Mouse (Mus musculus): ENCODE measurements around the gene Ctnna2.

Ctnna2 gene

DNA sequence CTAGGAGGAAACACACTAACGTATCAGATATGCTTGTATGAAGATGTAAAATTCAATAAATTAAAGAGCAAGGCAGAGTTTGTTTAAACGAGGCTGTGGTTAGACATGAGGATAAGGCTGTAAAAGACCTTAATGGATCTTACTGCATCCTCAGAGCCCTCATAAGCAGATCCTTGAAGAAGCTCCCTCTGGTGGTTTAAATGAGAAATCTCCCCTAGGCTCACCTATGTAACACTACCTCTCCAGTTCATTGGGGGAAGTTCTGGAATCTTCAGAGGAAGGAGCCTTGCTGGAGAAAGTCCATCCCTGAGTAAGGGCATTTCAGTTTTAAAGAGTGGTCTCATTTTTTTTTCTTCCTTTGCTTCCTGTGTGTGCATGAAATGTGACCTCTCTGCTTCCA lies 380.3 kb downstream of the Ctnna2 start:
- DNase-seq (ENCODE audit: low read depth, low spot score), result no peak

DNA sequence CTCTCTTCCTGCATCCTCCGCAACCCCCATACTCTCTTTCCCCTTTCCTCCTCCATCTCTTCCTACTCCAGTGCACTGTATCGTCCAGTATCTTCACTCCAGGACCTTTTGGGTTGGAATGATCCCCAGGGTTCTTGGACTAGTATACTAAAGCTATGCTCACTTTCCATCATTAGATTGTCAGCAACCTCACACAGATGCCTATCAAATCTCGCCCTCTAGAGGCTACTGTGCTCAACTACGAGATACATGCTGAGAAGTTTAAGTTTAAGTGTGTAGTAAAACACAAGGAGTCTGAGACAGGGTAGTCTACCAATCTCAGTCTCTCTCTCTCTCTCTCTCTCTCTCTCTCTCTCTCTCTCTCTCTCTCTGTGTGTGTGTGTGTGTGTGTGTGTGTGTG lies 396.9 kb downstream of the Ctnna2 start:
- DNase-seq (ENCODE audit: low read depth, low spot score), result no peak

DNA sequence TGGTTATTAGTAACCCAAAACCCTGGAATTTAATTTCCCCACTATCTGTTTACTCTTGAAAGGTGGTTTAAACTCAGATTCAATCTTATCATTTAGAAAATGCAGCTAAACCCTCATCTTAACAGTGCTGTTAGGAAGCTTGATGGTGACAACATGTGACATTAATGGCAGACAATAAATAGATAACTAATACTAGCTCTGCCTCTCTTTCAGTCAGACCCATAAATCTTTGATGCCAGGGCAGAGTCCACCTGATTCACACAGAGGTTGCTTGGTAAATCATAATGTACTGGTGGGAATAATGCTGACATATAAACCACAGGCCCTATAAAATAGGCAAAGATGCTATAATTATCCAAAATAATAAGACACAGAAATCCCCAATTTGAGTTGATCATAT lies 398.6 kb downstream of the Ctnna2 start:
- DNase-seq (ENCODE audit: low read depth, low spot score), result no peak

DNA sequence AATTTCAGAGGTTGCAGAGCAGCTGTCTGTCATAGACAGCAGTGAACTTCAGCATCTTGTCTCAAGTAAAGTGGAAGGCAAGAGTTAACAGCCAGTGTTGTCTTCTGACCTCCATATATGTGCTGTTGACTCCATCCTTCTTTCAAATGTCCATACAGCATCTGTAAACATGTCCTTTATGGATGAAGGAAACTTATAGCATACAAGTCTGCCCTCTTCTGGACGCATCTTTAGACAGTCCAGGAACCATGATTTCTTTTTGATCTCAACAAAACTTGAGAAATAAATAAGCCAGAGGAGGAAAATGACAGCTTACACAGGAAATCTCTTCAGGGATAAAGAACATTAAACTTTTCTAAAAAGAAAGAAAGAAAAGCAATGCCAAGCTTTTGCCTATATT lies 400.9 kb downstream of the Ctnna2 start:
- DNase-seq (ENCODE audit: low read depth, low spot score), result no peak

DNA sequence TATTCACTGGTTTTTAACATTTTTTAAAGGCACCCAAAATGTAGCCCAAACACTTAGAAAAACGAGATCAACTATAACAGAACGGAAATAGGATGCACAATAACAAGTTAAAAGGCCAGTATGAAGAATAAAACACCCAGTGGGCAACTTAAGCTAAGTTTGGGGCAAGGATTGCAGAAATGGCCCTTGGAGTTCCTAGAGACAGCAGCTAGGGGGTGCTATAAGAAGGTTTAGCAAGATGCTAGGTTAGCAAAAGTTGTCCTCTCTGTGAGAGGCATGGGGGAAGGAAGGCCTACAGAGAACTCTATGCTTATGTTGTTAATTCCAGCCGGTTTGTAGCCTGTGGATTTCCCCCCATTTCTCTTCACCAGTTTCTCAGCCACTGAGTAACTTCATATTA lies 401.9 kb downstream of the Ctnna2 start:
- no peak for DNase-seq (ENCODE audit: low read depth, low spot score)

DNA sequence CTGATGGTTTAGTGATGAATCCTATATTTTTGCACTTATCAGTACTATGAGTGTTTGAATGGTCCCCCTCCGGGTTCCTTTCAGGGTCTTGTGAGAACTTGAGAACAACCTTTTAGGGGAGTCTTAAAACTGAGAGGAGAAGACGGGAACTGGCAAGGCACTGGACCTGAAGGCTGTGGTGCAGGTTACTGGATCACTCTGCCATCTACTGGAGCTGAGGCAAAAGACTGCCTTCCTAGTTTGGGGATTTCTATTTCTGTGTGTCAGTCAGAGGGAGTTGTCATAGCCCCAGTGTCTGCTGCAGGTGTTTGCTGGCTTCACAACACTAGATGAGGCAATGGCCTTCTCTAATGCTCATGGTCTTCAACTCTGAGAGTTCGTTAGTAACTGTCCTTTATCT lies 406.9 kb downstream of the Ctnna2 start:
- DNase-seq (ENCODE audit: low read depth, low spot score), result no peak

DNA sequence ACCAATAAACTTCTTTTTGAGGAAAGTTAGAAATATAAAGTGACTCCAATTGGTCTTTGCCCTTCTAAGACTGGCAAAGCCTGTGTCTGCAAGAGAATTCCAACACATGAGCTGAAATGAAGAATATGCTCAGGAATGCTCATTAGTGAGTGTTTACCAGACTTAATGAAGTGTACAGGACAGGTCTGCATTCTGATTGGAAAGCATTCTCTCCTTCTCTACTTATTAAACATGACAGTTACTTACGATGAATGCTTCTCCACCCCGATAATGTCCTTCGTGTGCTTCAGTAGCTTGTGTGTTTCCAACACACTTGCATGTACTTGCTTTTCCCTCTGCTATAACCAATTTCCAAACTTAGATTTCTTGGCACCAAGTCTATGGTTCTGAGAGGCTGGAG lies 409.6 kb downstream of the Ctnna2 start:
- no peak for DNase-seq (ENCODE audit: low read depth, low spot score)

DNA sequence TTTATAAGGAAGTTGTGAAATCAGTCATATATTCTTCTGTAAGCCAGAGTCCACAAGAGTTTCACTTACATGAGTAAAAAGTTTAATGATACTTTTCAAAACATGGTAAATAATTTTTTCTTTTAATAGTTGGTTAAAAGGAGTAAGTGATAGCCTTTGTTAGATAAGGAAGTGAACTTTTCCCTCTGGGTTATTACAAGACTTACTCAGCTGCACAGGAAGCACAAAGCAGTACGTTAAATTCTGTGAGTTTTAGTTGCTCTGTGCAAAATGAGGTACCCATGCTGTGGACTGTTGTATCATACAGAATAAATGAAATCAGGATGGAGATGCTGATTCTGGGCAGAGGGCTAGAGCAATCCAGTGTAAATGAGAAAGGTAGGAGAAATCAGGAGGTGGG lies 423.3 kb downstream of the Ctnna2 start:
- no peak for DNase-seq (ENCODE audit: low read depth, low spot score)

DNA sequence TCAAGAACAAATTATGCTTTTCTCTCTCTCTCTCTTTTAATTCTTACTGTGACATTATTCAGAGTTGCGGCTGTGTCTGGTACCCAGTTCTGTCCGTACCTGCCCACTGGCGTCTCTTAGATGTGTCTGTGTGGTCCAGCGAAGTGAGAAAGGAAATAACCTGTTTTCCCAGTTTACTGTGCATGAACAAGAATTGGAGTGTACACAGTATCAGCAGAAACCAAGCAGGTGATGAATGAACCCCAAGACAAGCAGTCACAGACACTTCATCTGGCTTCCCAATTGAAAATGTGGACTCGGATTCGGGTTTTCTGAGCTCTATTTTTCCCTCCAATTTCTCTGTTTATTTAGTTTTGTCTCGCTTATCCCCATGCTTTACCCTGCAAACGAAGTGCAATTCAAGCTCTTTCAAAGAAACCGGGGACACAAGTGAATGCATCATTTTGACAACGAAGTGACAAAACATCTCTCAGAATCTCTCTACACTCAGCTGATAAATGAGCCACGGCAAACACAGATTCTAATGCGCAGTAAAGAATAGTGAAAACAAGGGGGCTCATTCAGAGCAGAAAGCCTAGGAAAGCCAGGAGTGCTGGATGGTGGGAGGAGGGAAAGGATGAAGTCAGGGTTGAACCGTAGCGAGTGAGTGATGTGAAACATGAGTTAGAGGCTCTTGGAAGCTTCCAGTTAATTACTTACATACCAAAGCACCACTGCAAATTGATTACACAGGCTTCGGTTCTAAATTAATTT lies 442.3 kb downstream of the Ctnna2 start:
- DNase-seq (ENCODE audit: low read depth, low spot score), result no peak

DNA sequence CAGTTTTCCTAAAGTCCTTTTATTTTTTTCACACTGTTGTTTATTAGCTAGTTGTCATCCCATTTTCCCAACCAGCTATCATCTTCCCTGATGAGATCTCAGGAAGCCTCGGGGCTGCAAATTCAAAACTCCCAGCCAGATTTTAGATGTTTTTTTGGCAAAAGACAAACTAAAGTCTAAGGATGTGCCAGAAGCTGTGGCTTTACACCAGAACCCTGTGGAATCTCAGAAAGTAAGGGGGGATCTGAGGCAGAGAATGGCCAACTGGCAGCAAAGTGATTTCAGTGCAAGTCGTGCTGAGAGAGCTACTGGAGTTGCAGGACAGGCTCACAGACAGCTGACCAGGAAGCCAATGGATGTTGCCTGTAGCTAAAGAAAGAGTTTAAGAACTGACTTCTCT lies 451.9 kb downstream of the Ctnna2 start:
- no peak for DNase-seq (ENCODE audit: low read depth, low spot score)

DNA sequence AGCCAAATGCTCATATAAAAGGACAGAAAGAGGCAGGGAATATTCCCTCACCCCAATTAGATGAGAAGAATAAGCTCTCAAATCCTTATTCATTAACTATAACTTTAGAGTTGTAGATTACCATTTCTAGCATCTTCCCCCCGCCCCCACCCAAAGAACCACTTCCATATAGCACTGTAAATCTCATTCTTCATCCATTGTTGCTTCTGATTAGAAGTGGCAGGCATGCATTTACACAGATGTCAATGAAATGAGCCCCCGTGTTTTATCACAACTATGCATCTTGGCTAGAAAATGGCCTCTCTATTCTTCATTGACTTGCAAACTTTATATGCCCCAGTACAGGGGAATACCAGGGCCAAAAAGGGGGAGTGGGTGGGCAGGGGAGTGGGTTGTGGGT lies 457.7 kb downstream of the Ctnna2 start:
- DNase-seq (ENCODE audit: low read depth, low spot score), result no peak

DNA sequence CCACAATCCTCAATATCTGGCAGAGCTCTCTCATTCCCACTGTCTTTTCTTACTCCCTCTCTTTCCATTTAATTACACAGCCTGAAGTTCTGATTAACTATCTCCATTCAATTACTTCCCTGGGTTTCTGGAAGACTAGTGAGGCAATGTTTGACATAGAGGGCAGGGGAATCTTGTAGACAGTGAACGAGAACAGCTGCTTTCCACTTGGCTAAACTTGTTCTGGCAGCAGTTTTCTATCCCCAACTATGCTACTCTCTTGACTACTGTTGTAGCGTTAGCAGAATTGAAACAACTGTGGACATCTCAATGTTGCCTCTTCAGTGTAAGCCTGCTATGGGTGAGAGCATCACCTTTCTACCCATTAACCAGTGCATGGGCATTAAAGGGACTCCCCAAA lies 463.0 kb downstream of the Ctnna2 start:
- DNase-seq (ENCODE audit: low read depth, low spot score), result no peak

DNA sequence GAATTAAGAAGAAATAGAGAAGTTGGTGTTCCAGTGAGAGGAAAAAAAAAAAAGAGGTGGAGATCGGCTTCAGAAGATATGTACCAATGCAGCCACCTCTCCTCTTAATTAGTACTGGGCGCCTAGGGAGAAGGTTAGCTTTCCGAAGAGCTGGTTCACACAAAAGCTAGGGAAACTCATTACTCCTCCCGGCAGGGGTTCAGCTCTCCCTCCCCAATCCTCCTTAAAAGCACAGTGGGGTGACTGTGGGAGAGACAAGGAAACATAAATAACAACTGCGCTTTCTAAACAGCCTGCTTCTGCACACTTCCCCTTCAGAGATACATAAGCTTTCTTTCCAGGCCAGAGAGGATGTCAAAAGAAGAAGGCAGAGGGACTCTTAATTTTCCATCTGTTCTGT lies 467.7 kb downstream of the Ctnna2 start:
- no peak for DNase-seq (ENCODE audit: low read depth, low spot score)

DNA sequence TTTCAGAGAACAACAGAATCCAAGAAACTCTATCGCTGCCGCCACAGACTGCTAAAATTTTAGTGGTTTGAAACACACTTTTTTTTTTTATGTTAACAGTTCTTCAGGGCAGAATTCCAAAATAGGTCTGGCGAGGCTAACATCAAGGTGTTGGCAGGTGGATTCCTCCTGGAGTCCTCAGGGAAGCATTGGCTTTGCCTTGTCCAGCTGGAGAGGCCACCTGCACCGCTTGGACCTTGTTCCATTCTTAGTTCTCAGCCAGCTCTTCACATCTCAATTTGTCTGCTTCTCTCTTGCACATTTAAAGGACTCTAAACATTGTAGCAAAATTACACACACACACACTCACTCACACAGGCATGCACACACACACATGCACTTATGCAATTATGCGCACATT lies 487.8 kb downstream of the Ctnna2 start:
- no peak for DNase-seq (ENCODE audit: low read depth, low spot score)

DNA sequence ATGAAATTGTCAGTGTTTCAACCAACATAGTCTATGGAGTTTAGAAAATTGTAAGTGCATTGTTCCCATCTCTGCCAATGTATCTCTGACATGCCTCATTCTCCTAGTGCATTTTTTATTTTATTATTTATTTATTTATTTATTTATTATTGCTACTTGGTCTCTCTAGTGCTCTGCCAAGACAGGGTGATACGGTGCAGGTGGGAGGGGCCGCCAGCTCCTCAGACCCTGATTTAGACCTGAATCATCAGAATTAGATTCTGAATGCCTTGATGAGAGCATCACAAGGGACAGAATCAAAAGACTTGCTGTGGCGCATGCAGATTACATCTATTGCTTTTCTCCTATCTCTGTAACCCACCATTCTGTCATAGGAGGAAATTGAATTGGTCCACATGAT lies 492.8 kb downstream of the Ctnna2 start:
- no peak for DNase-seq (ENCODE audit: low read depth, low spot score)

DNA sequence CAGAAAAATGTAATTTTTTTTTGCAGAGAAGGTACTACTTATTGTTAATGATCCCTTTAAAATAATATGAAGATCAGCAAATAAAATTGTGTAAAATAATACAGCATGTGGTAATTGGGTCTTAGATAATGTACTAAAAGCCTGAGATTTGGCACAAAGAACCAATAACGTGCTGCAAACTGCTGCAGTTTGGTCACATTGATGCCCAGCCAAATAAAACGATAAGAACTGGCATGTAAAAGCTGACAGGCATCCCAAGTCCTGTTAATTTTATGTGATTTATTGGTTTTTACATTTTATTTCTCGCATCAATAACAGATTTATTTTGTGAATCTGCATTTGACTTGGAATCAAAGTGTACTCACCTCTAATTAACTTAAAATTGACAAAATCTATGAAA lies 497.4 kb downstream of the Ctnna2 start:
- no peak for DNase-seq (ENCODE audit: low read depth, low spot score)

DNA sequence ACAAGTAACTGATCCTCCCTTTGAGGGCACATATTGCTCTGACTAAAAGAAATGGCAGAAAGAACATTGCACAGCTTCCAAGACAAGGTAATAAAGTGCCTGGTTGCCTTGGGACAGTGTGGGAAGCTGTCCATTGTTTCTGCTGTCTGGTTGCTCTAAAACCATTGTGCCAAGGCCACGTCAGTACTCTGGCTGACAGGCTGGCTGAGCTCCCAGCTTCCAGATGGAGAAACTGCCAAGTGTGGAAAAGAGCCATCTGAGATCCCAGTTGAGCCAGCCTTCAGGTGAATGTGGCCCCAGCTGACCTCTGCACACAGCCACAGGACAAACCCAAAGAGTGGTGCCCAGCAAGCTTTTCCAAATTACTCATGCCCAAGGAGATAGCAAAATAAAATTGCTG lies 504.1 kb downstream of the Ctnna2 start:
- DNase-seq (ENCODE audit: low read depth, low spot score), result peak; percentile 25

DNA sequence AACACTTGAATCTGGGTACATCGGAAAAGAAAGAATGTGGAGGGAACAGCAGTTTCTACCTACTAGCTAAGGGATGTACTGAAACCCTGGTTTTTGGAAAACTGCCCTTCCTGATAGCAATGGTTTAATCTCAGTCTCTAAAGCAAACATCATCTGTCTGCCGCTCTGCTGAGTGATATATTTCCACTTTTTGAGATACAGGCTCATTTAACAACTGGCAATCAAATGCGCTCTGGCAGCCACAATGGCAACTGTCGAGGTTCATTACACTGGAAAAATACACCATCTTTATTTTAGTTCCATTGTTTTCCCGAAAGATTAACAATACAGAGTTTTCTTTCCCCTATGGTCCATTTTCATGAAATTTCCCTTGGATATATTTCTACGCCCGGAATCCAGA lies 506.2 kb downstream of the Ctnna2 start:
- no peak for DNase-seq (ENCODE audit: low read depth, low spot score)

DNA sequence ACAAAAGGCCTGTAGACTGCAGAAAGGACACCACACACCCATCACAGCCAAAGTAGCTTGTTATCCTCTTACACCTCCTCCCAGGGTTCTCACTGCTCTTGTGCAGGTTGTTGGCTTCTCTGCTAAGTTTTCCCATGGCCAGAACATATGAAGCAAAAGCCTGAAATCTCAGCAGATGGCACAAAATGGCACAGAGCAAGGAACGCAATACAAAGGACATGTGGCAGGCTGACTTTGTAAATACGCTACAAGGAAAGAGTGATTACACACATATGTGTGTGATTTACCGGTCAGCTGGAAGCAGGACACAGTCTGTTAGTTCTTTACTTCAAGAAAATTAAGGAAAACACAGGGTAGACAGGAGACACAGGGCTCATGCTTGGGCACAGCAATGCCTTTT lies 511.4 kb downstream of the Ctnna2 start:
- DNase-seq (ENCODE audit: low read depth, low spot score), result no peak

DNA sequence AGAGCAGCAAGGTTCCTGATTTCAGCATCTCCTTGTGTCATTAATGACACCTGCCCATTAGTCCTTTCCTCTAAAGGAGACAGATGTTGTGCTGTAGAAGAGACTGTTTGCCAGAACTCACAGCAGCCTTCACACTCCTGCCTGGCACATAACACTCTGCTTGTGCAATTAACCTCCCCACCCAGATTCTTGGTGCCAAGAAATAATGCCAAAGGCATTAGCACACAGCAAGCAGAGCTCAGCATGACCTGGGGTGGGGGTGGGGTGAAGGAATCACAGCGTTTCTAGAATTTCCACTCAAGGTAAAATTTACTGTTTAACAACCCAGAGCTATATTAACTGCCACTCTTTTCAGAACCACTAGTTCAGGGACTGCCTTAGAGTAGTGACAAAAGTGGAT lies 516.8 kb downstream of the Ctnna2 start:
- DNase-seq (ENCODE audit: low read depth, low spot score), result peak; percentile 4

DNA sequence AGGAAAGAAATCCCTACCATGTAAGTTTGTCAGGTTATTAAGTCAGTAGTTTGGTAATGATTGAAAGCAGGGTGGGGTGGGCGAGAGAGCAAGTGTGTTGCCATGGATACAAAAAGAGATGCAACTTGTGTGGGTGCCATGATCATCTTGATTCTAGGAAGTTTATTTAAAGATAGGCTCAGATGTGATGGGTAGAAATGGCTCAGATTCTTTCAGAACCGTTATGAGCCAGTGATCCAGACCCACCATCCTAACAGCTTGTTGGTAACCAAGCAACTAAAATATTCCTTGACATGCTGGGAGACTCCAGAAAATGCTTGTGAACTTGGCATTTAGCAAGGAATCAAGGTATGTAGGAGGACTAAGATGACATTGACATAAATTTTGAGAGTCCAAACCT lies 521.6 kb downstream of the Ctnna2 start:
- no peak for DNase-seq (ENCODE audit: low read depth, low spot score)

DNA sequence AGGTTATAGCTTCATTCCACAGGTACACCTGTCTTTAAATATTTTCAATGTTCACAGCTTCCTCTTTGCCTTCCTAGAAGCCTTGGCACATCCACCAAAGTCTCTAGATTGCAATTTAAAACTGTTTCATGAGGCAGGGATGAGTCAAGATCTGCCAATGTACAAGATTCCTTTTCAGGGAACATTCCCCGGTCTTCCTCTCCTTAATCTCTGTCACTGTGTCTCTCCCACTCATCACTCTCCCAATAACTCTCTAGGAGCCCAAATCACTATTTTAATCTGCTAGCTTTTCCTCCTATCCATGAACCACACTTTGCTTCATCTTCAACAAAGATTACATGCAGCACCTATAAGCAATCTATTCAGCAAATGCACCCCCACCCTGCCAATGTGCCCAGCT lies 532.6 kb downstream of the Ctnna2 start:
- no peak for DNase-seq (ENCODE audit: low read depth, low spot score)

DNA sequence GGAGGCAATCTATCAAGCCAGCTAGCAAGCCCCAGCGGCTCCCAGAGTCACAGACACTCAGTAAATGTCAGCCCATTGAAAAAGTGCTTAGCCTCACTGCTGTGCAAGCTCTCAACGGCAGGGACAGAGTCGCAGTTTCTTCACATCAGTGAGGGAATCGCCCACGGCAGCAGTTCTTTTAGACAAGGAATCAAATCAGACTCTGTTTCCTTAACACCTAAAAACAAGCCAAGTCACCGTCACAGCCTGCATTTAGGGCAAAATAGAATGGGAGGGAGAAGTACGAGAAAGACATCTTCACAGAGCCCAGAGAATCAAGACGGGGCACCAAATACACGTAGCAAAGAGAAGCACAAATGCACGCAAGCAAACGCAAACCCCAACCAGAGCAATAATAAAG lies 535.6 kb downstream of the Ctnna2 start:
- no peak for DNase-seq (ENCODE audit: low read depth, low spot score)

DNA sequence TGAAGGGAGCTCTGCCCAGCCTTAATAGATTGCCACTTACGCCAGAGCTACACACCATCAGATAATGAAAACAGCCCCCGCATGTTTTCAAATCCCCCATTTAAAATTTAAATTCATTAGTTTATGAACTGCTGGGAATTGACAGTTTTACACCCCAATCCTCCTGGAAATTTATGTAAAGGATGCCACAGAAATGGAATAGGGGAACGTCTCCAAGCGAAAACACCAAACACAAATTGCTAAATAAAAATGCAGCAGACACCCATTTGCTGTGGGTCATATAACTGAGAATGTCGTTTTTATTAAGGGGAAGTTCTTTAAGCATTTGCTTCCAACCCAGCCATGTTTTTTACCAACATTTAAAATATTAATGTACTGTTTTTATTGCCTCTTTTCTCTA lies 538.4 kb downstream of the Ctnna2 start:
- DNase-seq (ENCODE audit: low read depth, low spot score), result no peak

All from skeletal muscle tissue, adult 2 months (tissue).